Mouse (Mus musculus) liver, adult (tissue): Measurements from ENCODE around the gene Olfr921.

ENCODE experiments used
- GATA4 ChIP-seq: IDR thresholded peaks from 2 replicates; pipeline ENCODE4 v1.6.1; 2014; ENCODE audit warnings: mild to moderate bottlenecking, low read length; ENCODE audit not compliant: insufficient replicate concordance

Gene Olfr921

DNA sequence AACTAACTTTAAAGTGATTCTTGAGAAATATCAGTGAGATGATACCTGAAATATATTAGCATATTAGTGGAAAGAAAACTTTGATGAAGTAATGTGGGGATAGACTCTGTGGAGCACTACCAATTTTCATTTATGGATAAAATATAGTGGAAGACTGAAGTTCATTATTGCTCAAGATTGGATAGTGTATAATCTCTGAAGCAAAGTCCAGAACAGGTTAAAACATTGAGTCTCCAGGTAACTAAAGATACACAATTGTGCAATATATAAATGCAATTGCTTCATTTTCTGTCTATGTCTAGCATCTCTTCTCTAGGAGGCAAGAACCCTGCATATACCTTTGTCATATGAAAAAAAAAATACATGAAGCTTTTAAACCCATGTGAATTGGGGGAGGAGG is at the start of gene Olfr921:
Olfr921 (plus strand) TSS at position 301 of the 400 bp plus-strand sequence.
- TF ChIP-seq GATA4: no peak

DNA sequence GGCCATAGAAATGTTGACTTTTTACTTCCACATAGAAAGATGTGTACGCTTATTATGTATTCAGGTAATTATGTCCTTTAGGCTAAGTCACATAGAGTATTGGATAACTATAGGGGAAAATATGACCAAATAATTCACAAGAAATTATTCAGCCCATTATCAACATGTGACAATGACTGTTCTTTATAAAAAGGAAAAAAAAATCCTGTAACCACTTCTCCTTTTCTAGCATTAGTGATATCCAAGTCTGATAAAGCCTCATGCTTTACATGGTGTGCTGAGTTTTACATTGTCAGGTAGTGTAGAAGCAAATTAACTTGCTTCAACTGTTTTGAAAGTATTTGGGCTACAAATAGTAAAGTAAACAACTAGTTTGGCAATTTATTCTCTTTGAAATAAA is 48.8 kb upstream of the Olfr921 start:
- no peak for TF ChIP-seq GATA4

DNA sequence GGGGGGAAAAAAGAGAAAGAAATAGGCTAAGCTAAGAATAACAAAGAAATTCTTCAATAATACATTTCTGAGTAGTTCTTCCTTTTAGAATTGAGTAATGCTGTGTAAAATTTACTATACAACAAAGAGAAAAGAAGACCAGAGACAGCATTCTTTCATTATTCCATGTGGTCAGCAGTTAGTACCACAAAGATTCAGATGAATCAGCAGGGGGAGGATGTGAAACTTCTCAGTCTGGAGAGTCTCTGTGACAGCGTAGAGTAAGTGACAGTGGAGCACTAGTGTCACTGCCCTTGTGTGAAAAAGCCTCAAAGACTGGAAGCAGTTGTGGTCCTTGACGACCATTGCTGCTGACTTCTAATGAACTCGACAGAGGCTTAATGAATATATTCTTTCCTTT is 44.6 kb upstream of the Olfr921 start:
- no peak for TF ChIP-seq GATA4

DNA sequence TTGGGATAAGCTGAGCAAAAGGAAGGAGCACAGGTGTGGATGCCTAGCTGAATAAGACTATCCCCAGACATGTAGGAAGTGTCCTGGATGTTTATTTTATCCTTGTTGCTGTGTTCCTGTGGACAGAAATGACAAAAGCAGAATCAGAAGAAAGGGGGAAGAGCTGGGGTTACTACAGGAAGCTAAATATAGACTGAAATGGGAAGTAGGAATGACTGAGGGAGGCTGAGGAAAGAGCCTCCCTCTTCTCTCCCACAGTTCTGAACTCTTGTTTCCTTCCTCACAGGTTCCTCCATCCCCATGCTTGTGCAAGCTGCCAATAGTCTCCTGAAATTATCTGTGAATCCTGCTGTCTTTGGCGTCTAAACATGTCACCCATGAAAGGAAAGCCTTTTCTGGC is 31.5 kb upstream of the Olfr921 start:
- TF ChIP-seq GATA4: no peak

DNA sequence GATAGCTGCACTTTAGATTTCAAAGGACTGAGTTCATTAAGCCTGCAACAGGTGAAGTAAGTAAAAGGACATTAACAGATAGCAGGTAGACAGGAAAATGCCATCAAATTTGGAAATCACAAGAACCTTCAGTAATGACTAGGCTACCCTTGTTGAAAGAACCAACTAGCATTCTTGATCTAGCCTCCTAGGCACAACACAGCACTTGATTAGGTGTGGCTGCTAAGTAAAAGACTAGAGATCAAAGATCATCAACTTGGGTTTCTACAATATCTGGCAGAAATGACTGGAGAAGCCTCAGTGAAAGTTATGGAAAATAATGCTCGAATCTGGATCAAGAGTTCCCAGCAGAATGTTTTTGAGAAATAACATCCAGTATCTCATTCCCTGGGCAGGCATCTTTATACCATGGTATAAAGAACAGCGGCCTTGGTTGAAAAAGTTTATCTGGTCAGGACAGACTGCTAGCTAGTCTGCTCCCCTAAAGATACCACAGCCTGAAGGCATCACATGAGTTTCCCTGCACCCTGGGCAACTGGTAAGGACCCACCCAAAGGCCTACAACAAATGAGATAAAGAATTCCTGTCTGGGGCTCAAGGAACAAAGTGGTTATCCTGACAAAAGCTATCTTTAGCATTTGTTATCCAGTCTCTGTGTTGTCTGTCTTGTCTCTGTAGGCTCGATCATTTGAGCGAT is 28.1 kb upstream of the Olfr921 start:
- TF ChIP-seq GATA4: no peak

DNA sequence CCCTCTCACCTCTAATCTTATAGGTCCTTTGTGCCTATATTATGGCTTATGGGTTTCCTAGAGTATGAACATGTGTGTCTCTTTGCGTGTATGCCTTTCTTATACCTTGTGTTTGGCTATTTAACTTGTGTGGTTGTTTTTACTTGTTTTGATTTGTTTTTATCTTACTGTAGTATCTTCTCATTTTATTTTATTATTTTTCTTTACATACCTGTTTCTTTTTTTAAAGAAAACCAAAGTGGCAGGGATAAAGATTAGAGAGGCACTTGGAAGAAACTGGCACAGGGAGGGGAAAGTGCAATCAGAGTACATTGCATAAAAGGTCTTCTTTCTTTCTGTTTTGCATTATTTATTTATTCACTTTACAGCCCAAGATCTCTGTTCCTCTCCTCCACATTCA is 20.9 kb upstream of the Olfr921 start, which contains the start of gene Olfr920:
Olfr920 (plus strand) TSS at position 301 of the 400 bp plus-strand sequence.
- no peak for TF ChIP-seq GATA4

DNA sequence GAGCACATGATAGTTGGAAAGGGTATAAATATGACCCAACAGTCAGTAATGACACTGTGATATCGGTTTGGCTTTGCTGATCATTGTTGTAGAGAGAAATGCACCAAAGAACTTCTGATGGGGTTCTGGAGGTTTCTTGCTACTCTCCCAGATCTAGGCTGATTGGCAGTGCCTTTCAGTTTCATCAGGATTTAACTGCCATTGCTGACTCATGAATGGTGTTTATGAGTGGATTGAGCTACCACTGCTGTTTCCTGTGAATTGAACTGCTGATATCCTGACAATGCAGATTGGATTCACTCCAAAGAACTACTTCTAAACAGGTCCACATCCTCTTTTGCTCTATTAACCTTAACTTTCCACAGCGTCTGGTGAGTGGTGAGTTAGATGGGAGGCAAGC is 19.8 kb downstream of the Olfr921 start:
- no peak for TF ChIP-seq GATA4

DNA sequence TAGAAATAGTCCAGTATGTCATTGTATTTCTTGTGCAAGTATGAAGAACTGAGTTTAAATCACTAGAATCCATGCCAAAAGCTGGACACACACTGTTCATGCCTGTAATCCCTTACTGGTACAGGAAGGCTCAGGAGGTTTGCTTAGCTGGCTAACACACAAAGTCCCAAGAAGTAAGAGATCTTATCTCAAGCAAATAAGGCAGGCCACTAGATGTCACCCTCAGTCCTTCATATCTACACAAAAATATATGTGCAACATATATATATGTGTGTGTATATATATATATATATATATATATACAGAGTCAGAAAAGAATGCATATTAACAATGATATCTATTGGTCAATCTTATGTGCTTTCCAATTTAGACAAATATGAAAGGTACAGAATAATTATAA is 32.8 kb downstream of the Olfr921 start:
- no peak for TF ChIP-seq GATA4

DNA sequence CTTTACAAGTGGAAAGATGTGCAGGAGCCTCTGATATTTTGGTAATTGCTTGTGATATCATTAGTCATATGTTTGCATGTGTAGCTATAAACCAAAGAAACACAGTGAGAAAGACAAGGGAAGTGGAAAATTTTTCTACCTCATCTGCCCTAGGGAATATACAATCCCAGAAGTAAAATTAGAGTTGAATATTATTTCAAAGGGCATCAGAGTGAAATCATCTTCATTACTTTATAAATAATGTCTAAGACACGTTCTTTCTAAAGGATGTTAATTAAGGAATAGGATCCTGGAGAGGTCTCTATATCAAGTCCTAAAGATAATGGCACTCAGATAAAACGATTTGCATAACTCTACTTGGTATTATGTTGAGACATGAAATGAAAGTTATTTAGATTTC is 41.4 kb downstream of the Olfr921 start, which contains the start of gene Olfr922:
Olfr922 (plus strand) TSS at position 301 of the 400 bp plus-strand sequence.
- no peak for TF ChIP-seq GATA4

DNA sequence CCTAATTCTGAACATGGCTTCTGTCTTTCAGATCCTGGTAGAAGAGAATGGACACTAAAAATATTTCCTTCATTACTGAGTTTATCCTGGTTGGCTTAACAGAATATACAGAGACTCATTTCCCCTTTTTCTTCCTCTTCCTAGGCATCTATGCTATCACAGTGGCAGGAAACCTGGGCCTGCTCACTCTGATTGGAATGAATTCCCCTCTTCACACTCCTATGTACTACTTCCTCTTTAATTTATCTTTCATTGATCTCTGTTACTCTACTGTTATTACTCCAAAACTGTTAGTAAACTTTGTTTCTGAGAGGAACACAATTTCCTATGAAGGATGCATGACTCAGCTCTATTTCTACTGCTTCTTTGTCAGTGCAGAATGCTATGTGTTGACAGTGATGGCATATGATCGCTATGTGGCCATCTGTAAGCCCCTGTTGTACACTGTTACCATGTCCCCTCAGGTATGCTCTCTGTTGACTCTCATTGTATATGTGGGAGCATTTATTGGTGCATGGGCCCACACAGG is 42.7 kb downstream of the Olfr921 start:
- no peak for TF ChIP-seq GATA4

DNA sequence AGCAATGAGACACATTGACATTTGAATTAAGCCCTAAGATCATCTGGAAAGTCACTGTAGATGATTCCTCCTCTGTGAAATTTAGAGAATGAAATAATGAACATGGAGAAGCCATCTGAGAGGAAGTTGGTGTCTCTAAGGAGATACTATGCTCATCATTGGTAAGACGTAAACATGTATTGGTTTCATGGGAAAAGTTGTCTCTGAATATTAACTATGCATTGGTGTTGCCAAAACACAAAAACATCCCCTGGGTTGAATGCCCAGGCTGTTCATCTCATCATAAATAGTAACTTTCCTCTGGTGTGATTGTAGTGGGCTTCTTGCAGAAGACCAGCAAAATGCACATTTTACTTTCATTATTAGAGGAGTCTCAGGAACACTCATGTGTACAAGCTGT is 53.4 kb downstream of the Olfr921 start, which contains the start of gene Olfr923:
Olfr923 (plus strand) TSS at position 301 of the 400 bp plus-strand sequence.
- TF ChIP-seq GATA4: no peak
